Mouse (Mus musculus) cerebellum, adult 8-10 months (tissue): ENCODE results near the gene Retnlb.
"Not testable (repeated sequence)": the region's sequence is repeated elsewhere in the genome, so short reads cannot be mapped to it uniquely, and the experiment has no call there.

Experiments
- DNase-seq: peaks from one replicate; pipeline ENCODE4 v3.0.0; 2022

Gene Retnlb

GRCm38 (mm10) chr16:48816695-48817094 is at the start of gene Retnlb:
TSS of gene Retnlb (plus strand) at chr16:48816856.
- no peak for DNase-seq

GRCm38 (mm10) chr16:48769183-48769582 is 47.5 kb upstream of the Retnlb start:
- DNase-seq, result no peak

- no peak for DNase-seq
These were observed 44.6 kb upstream of the Retnlb start, which contains the start of gene Trat1 for GRCm38 (mm10) chr16:48771971-48772445. TSS of gene Trat1 (minus strand) at chr16:48772021.

GRCm38 (mm10) chr16:48777254-48777653 is 39.4 kb upstream of the Retnlb start:
- DNase-seq, result no peak

- DNase-seq, result no peak
These were observed 30.4 kb upstream of the Retnlb start for GRCm38 (mm10) chr16:48786258-48786657.

- DNase-seq, result no peak
These were observed 27.9 kb upstream of the Retnlb start for GRCm38 (mm10) chr16:48788704-48789185.

- no peak for DNase-seq
These were observed 18.4 kb upstream of the Retnlb start for GRCm38 (mm10) chr16:48798285-48798684.

GRCm38 (mm10) chr16:48799470-48799869 is 17.2 kb upstream of the Retnlb start:
- no peak for DNase-seq

- no peak for DNase-seq
These were observed 15.8 kb upstream of the Retnlb start for GRCm38 (mm10) chr16:48800906-48801305.

GRCm38 (mm10) chr16:48805412-48805811 is 11.2 kb upstream of the Retnlb start:
- no peak for DNase-seq

- DNase-seq, result no peak
These were observed 10.1 kb upstream of the Retnlb start for GRCm38 (mm10) chr16:48806521-48806920.

GRCm38 (mm10) chr16:48809374-48809773 is 7.3 kb upstream of the Retnlb start:
- DNase-seq, result no peak

- no peak for DNase-seq
These were observed 4.7 kb upstream of the Retnlb start for GRCm38 (mm10) chr16:48811881-48812436.

- no peak for DNase-seq
These were observed 1.9 kb downstream of the Retnlb start for GRCm38 (mm10) chr16:48818524-48818923.

- DNase-seq, result no peak
These were observed 9.8 kb downstream of the Retnlb start for GRCm38 (mm10) chr16:48826474-48826873.

- no peak for DNase-seq
These were observed 11.0 kb downstream of the Retnlb start for GRCm38 (mm10) chr16:48827625-48828024.

- no peak for DNase-seq
These were observed 12.4 kb downstream of the Retnlb start for GRCm38 (mm10) chr16:48829060-48829459.

GRCm38 (mm10) chr16:48832055-48832454 is 15.4 kb downstream of the Retnlb start:
- no peak for DNase-seq

GRCm38 (mm10) chr16:48833626-48834025 is 17.0 kb downstream of the Retnlb start:
- not testable (repeated sequence) for DNase-seq

- no peak for DNase-seq
These were observed 25.6 kb downstream of the Retnlb start, which contains the start of gene Retnla for GRCm38 (mm10) chr16:48842266-48842665. TSS of gene Retnla (plus strand) at chr16:48842551.

GRCm38 (mm10) chr16:48843671-48844386 is 27.2 kb downstream of the Retnlb start:
- DNase-seq, result no peak

GRCm38 (mm10) chr16:48865004-48865403 is 48.3 kb downstream of the Retnlb start:
- DNase-seq, result not testable (repeated sequence)

GRCm38 (mm10) chr16:48867690-48868089 is 51.0 kb downstream of the Retnlb start:
- no peak for DNase-seq
